Mouse (Mus musculus): ENCODE measurements around the gene Ccnl1. TPM values are rescaled to one million over a fixed set of nuclear protein-coding genes. Genes with fewer than 3 reads are reported as not detected.

Gene Ccnl1
- polyA plus RNA-seq, 1 experiment from 2014 or later, result 105 TPM

- no peak overlapping the region for H3K27ac ChIP-seq (replicated peaks; ENCODE audit: low read depth, low read length)
- no peak overlapping the region for H3K4me2 ChIP-seq (ENCODE audit: low read depth, low read length)
- H3K27me3 ChIP-seq (replicated peaks; ENCODE audit: control insufficient read depth, insufficient read depth, low read length), result no peaks in the 10 kb centered on the region
- 83% methylated on average over 4 of the region's 4 CpGs for WGBS
- no peak for DNase-seq (ENCODE audit: low spot score)
- no peaks in the 10 kb centered on the region for H3K4me1 ChIP-seq (ENCODE audit: control insufficient read depth, insufficient read depth, low read length)
- no peak for ATAC-seq (ENCODE audit: low read depth)
- H3K9me3 ChIP-seq (ENCODE audit: control insufficient read depth, low read length), result no peaks in the 10 kb centered on the region
- H3K36me3 ChIP-seq (ENCODE audit: control insufficient read depth, insufficient read depth, low read length), result no peaks in the 10 kb centered on the region
- H3K9ac ChIP-seq (ENCODE audit: low read depth, low read length), result no peak overlapping the region
- H3K4me3 ChIP-seq (ENCODE audit: low read depth, low read length), result no peak overlapping the region
These were observed 32.5 kb upstream of the Ccnl1 start for GRCm38 (mm10) chr3:65990524-65990923.

GRCm38 (mm10) chr3:65988711-65989495 is 30.9 kb upstream of the Ccnl1 start:
- Histone ChIP-seq H3K9ac (ENCODE audit: low read depth, low read length) (no peak overlapping the region), H3K4me3 (ENCODE audit: low read depth, low read length) (no peak overlapping the region), H3K4me1 (ENCODE audit: control insufficient read depth, insufficient read depth, low read length) (no peaks in the 10 kb centered on the region), H3K27me3 (replicated peaks; ENCODE audit: control insufficient read depth, insufficient read depth, low read length) (no peaks in the 10 kb centered on the region), H3K27ac (replicated peaks; ENCODE audit: low read depth, low read length) (no peak overlapping the region), H3K4me2 (ENCODE audit: low read depth, low read length) (no peak overlapping the region), H3K9me3 (ENCODE audit: control insufficient read depth, low read length) (no peaks in the 10 kb centered on the region), H3K36me3 (ENCODE audit: control insufficient read depth, insufficient read depth, low read length) (no peaks in the 10 kb centered on the region)
- 61% methylated on average over 8 of the region's 8 CpGs for WGBS
- no peak for ATAC-seq (ENCODE audit: low read depth)
- no peak for DNase-seq (ENCODE audit: low spot score)

DNA sequence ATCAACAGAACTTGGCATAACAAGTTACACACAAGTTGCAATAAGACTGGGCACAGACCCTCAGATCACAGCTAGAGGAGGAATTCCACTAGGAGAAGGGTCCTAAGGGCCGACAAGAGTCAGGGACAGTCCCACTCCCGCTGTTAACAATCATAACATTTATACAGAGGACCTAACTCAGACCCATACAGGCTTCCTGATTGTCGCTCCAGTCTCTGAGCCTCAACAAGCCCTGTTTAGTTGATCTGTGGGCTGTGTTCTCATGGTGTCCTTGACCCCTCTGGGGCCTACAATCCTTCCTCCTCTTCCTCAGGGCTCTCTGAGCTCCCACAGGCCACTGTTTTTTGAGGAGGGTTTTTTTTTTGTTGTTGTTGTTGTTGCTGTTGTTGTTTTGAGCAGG is 18.2 kb upstream of the Ccnl1 start:
- Histone ChIP-seq H3K4me1 (ENCODE audit: control insufficient read depth, insufficient read depth, low read length) (peaks cover 8% of the 10 kb centered on the region), H3K9me3 (ENCODE audit: control insufficient read depth, low read length) (no peaks in the 10 kb centered on the region), H3K36me3 (ENCODE audit: control insufficient read depth, insufficient read depth, low read length) (no peaks in the 10 kb centered on the region), H3K4me2 (ENCODE audit: low read depth, low read length) (no peak overlapping the region), H3K27me3 (replicated peaks; ENCODE audit: control insufficient read depth, insufficient read depth, low read length) (no peaks in the 10 kb centered on the region), H3K4me3 (ENCODE audit: low read depth, low read length) (no peak overlapping the region), H3K27ac (replicated peaks; ENCODE audit: low read depth, low read length) (no peak overlapping the region), H3K9ac (ENCODE audit: low read depth, low read length) (no peak overlapping the region)
- ATAC-seq (ENCODE audit: low read depth) (no peak), DNase-seq (ENCODE audit: low spot score) (no peak)
- WGBS, result 40% methylated on average over 3 of the region's 3 CpGs

- Histone ChIP-seq H3K4me3 (ENCODE audit: low read depth, low read length) (peak overlapping the region; percentile 55), H3K27me3 (replicated peaks; ENCODE audit: control insufficient read depth, insufficient read depth, low read length) (no peaks in the 10 kb centered on the region), H3K9ac (ENCODE audit: low read depth, low read length) (peak overlapping the region; percentile 83), H3K4me2 (ENCODE audit: low read depth, low read length) (peak overlapping the region; percentile 85), H3K36me3 (ENCODE audit: control insufficient read depth, insufficient read depth, low read length) (no peaks in the 10 kb centered on the region), H3K27ac (replicated peaks; ENCODE audit: low read depth, low read length) (peak overlapping the region; percentile 96), H3K4me1 (ENCODE audit: control insufficient read depth, insufficient read depth, low read length) (peaks cover 8% of the 10 kb centered on the region), H3K9me3 (ENCODE audit: control insufficient read depth, low read length) (no peaks in the 10 kb centered on the region)
- 4% methylated on average over 5 of the region's 5 CpGs for WGBS
- DNase-seq (ENCODE audit: low spot score), result peak; percentile 77
- ATAC-seq (ENCODE audit: low read depth), result no peak
These were observed 17.3 kb upstream of the Ccnl1 start for GRCm38 (mm10) chr3:65975317-65975716.

GRCm38 (mm10) chr3:65974232-65975058 is 16.4 kb upstream of the Ccnl1 start:
- Histone ChIP-seq H3K4me3 (ENCODE audit: low read depth, low read length) (peak overlapping the region; percentile 55), H3K9ac (ENCODE audit: low read depth, low read length) (peak overlapping the region; percentile 83), H3K9me3 (ENCODE audit: control insufficient read depth, low read length) (no peaks in the 10 kb centered on the region), H3K4me1 (ENCODE audit: control insufficient read depth, insufficient read depth, low read length) (peaks cover 8% of the 10 kb centered on the region), H3K27ac (replicated peaks; ENCODE audit: low read depth, low read length) (peak overlapping the region; percentile 96), H3K4me2 (ENCODE audit: low read depth, low read length) (peak overlapping the region; percentile 85), H3K27me3 (replicated peaks; ENCODE audit: control insufficient read depth, insufficient read depth, low read length) (no peaks in the 10 kb centered on the region), H3K36me3 (ENCODE audit: control insufficient read depth, insufficient read depth, low read length) (no peaks in the 10 kb centered on the region)
- peak; percentile 98 for DNase-seq (ENCODE audit: low spot score)
- peak; percentile 97 for ATAC-seq (ENCODE audit: low read depth)
- under 1% methylated on average over 33 of the region's 43 CpGs for WGBS

DNA sequence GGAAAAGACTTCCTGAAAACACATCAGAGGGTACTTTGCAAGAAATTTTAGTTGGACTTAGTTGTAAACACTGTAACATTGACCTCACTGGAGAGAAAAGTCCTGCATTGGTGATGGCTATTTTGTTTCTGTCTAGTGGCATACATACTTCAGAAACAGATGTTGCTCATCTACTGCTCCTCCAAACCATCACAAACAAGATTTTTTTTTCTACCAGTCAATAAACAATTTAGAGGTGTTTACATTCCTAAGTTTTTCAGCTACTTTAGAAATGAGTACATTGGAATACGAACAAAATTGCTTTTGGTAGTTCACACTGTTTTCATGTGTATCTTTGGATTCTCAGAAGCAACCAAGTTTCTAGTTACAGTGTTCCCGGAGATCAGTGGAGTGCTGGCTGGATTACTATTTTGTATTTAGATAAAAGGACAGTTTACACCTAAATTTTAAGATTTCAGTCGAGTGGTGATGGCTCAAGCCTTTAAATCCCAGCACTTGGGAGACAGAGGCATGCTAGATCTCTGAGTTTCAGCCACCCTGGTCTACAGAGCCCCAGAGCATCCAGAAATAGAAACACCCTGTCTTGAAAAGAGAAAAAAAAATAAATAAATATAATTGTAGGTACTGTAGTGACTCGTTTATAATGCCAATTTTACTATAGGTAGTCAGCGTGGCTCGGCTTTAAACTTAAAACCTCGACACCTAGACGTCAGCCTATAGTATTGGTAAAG is 15.6 kb upstream of the Ccnl1 start:
- ATAC-seq (ENCODE audit: low read depth) (no peak), DNase-seq (ENCODE audit: low spot score) (no peak)
- Histone ChIP-seq H3K4me3 (ENCODE audit: low read depth, low read length) (peak overlapping the region; percentile 55), H3K4me1 (ENCODE audit: control insufficient read depth, insufficient read depth, low read length) (peaks cover 8% of the 10 kb centered on the region), H3K4me2 (ENCODE audit: low read depth, low read length) (peak overlapping the region; percentile 85), H3K27me3 (replicated peaks; ENCODE audit: control insufficient read depth, insufficient read depth, low read length) (no peaks in the 10 kb centered on the region), H3K27ac (replicated peaks; ENCODE audit: low read depth, low read length) (peak overlapping the region; percentile 96), H3K36me3 (ENCODE audit: control insufficient read depth, insufficient read depth, low read length) (no peaks in the 10 kb centered on the region), H3K9ac (ENCODE audit: low read depth, low read length) (peak overlapping the region; percentile 83; the same call in 1 of the 2 replicates), H3K9me3 (ENCODE audit: control insufficient read depth, low read length) (no peaks in the 10 kb centered on the region)
- 30% methylated on average over 8 of the region's 8 CpGs for WGBS

GRCm38 (mm10) chr3:65969196-65969595 is 11.1 kb upstream of the Ccnl1 start:
- Histone ChIP-seq H3K36me3 (ENCODE audit: control insufficient read depth, insufficient read depth, low read length) (no peaks in the 10 kb centered on the region), H3K27me3 (replicated peaks; ENCODE audit: control insufficient read depth, insufficient read depth, low read length) (no peaks in the 10 kb centered on the region), H3K9ac (ENCODE audit: low read depth, low read length) (no peak overlapping the region), H3K4me3 (ENCODE audit: low read depth, low read length) (no peak overlapping the region), H3K9me3 (ENCODE audit: control insufficient read depth, low read length) (no peaks in the 10 kb centered on the region), H3K4me1 (ENCODE audit: control insufficient read depth, insufficient read depth, low read length) (peaks cover 3% of the 10 kb centered on the region; the same call in 1 of the 2 replicates), H3K4me2 (ENCODE audit: low read depth, low read length) (no peak overlapping the region), H3K27ac (replicated peaks; ENCODE audit: low read depth, low read length) (no peak overlapping the region)
- DNase-seq (ENCODE audit: low spot score) (no peak), ATAC-seq (ENCODE audit: low read depth) (no peak)
- 87% methylated on average over 3 of the region's 3 CpGs for WGBS

DNA sequence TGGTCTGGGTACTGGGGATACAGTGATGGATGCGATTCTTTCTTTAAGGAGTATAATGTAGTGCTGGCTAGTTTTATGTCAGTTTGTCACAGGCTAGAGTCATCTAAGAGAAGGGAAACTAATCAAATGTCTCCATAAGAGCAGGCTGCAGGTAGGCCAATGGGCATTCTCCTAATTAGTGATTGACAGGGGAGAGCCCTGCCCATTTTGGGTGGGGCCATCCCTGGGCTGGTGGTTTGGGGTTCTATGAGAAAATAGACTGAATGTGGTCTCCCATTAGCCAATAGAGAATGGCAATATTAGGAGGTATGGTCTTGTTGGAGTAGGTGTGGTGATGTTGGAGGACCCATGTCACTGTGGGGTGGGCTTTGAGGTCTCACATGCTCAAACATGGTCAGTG is 8.3 kb upstream of the Ccnl1 start:
- WGBS, result 90% methylated on average over 1 of the region's 1 CpGs
- H3K9ac ChIP-seq (ENCODE audit: low read depth, low read length), result no peak overlapping the region
- DNase-seq (ENCODE audit: low spot score), result no peak
- no peaks in the 10 kb centered on the region for H3K4me1 ChIP-seq (ENCODE audit: control insufficient read depth, insufficient read depth, low read length)
- H3K4me2 ChIP-seq (ENCODE audit: low read depth, low read length), result no peak overlapping the region
- no peaks in the 10 kb centered on the region for H3K27me3 ChIP-seq (replicated peaks; ENCODE audit: control insufficient read depth, insufficient read depth, low read length)
- H3K9me3 ChIP-seq (ENCODE audit: control insufficient read depth, low read length), result no peaks in the 10 kb centered on the region
- H3K36me3 ChIP-seq (ENCODE audit: control insufficient read depth, insufficient read depth, low read length), result no peaks in the 10 kb centered on the region
- H3K4me3 ChIP-seq (ENCODE audit: low read depth, low read length), result no peak overlapping the region
- no peak overlapping the region for H3K27ac ChIP-seq (replicated peaks; ENCODE audit: low read depth, low read length)
- no peak for ATAC-seq (ENCODE audit: low read depth)
